Mouse (Mus musculus) spleen, postnatal 36 days (tissue): ENCODE data around the gene Nt5c1b.
A peak's percentile ranks its signal among the peaks of the same experiment; 100 is the strongest.

Source experiments
- DNase-seq, 2 experiments: peaks; one replicate each; pipeline ENCODE4 v3.0.0; 2022; ENCODE audit warnings: low spot score in 2 of 2, mixed read lengths in 1 of 2

The Nt5c1b gene

GRCm38 (mm10) chr12:10369673-10370072 lies at the start of gene Nt5c1b:
Gene Nt5c1b (plus strand): TSS chr12:10369973.
- DNase-seq: no peak

GRCm38 (mm10) chr12:10327651-10328050 lies 42.1 kb upstream of the Nt5c1b start:
- no peak for DNase-seq

- no peak for DNase-seq
These were observed 40.3 kb upstream of the Nt5c1b start for GRCm38 (mm10) chr12:10329460-10329859.

GRCm38 (mm10) chr12:10340604-10341003 lies 29.2 kb upstream of the Nt5c1b start:
- no peak for DNase-seq

- DNase-seq: no peak
These were observed 19.1 kb upstream of the Nt5c1b start for GRCm38 (mm10) chr12:10350706-10351105.

GRCm38 (mm10) chr12:10357756-10358155 lies 12.0 kb upstream of the Nt5c1b start:
- DNase-seq: no peak

GRCm38 (mm10) chr12:10390671-10391441 lies 21.1 kb downstream of the Nt5c1b start, which contains the start of gene Rdh14:
Gene Rdh14 (plus strand): TSS chr12:10390772.
- DNase-seq: peak; percentile 93 to 94

GRCm38 (mm10) chr12:10400788-10401187 lies 31.0 kb downstream of the Nt5c1b start:
- DNase-seq: no peak

GRCm38 (mm10) chr12:10402421-10403115 lies 32.8 kb downstream of the Nt5c1b start:
- DNase-seq: no peak

GRCm38 (mm10) chr12:10410511-10411179 lies 40.9 kb downstream of the Nt5c1b start:
- no peak for DNase-seq

GRCm38 (mm10) chr12:10411453-10411852 lies 41.7 kb downstream of the Nt5c1b start:
- no peak for DNase-seq

GRCm38 (mm10) chr12:10422347-10422746 lies 52.6 kb downstream of the Nt5c1b start:
- no peak for DNase-seq

GRCm38 (mm10) chr12:10425982-10426863 lies 56.5 kb downstream of the Nt5c1b start:
- no peak for DNase-seq

- DNase-seq: no peak
These were observed 61.2 kb downstream of the Nt5c1b start for GRCm38 (mm10) chr12:10430999-10431398.

GRCm38 (mm10) chr12:10438054-10439001 lies 68.6 kb downstream of the Nt5c1b start:
- DNase-seq: peak; percentile 14 to 23
